Mouse (Mus musculus) skeletal muscle tissue, adult 2 months (tissue): ENCODE measurements around the gene Sult6b2.

Experiments used
- DNase-seq: peaks from one replicate; pipeline ENCODE4 v3.0.0-alpha.2; 2012; ENCODE audit warnings: low read depth, low spot score

Gene Sult6b2

GRCm38 (mm10) chr6:142738225-142738624, 66.1 kb downstream of the Sult6b2 start:
- DNase-seq, result no peak

- peak; percentile 42 for DNase-seq
Measured at GRCm38 (mm10) chr6:142735302-142736005, 68.8 kb downstream of the Sult6b2 start.
